Mouse (Mus musculus): ENCODE measurements at regions not wholly inside any gene's neighbourhood (a gene's known extent, or its start where the extent isn't known, plus 50 kb on each side); places are given as distances from the start of the nearest gene placed in this dataset.

- no peak for DNase-seq (ENCODE audit: extremely low spot score, low spot score)
Measured at GRCm38 (mm10) chr4:72060605-72061352, 139.9 kb downstream of the Tle1 start.

- peak; percentile 24 for DNase-seq (ENCODE audit: extremely low spot score, low spot score)
Measured at GRCm38 (mm10) chr4:72049638-72050454, 150.9 kb downstream of the Tle1 start.

GRCm38 (mm10) chr4:72022152-72022551, 178.6 kb downstream of the Tle1 start:
- DNase-seq (ENCODE audit: extremely low spot score, low spot score), result no peak

GRCm38 (mm10) chr4:72014221-72014850, 186.4 kb downstream of the Tle1 start:
- DNase-seq (ENCODE audit: extremely low spot score, low spot score), result no peak

GRCm38 (mm10) chr4:72013583-72013982, 187.1 kb downstream of the Tle1 start:
- DNase-seq (ENCODE audit: extremely low spot score, low spot score), result no peak

- no peak for DNase-seq (ENCODE audit: extremely low spot score, low spot score)
Measured at GRCm38 (mm10) chr4:72010316-72010715, 190.4 kb downstream of the Tle1 start.

GRCm38 (mm10) chr4:72005926-72006325, 194.8 kb downstream of the Tle1 start:
- DNase-seq (ENCODE audit: extremely low spot score, low spot score), result no peak

- DNase-seq (ENCODE audit: extremely low spot score, low spot score), result no peak
Measured at GRCm38 (mm10) chr4:72001221-72001875, 199.4 kb downstream of the Tle1 start.

- DNase-seq (ENCODE audit: extremely low spot score, low spot score), result peak; percentile 16
Measured at GRCm38 (mm10) chr4:71968701-71969100, 210.9 kb upstream of the Gm11232 start.

GRCm38 (mm10) chr4:71953441-71953840, 195.7 kb upstream of the Gm11232 start:
- DNase-seq (ENCODE audit: extremely low spot score, low spot score), result no peak

- DNase-seq (ENCODE audit: extremely low spot score, low spot score), result no peak
Measured at GRCm38 (mm10) chr4:71933240-71933986, 175.6 kb upstream of the Gm11232 start.

- DNase-seq (ENCODE audit: extremely low spot score, low spot score), result no peak
Measured at GRCm38 (mm10) chr4:71932818-71933217, 175.1 kb upstream of the Gm11232 start.

GRCm38 (mm10) chr4:71911551-71911950, 153.8 kb upstream of the Gm11232 start:
- DNase-seq (ENCODE audit: extremely low spot score, low spot score), result no peak

GRCm38 (mm10) chr4:71875651-71876050, 117.9 kb upstream of the Gm11232 start:
- no peak for DNase-seq (ENCODE audit: extremely low spot score, low spot score)

GRCm38 (mm10) chr4:71866948-71867347, 109.2 kb upstream of the Gm11232 start:
- DNase-seq (ENCODE audit: extremely low spot score, low spot score), result no peak

GRCm38 (mm10) chr4:71841833-71842232, 84.1 kb upstream of the Gm11232 start:
- no peak for DNase-seq (ENCODE audit: extremely low spot score, low spot score)

GRCm38 (mm10) chr4:71840774-71841146, 83.0 kb upstream of the Gm11232 start:
- no peak for DNase-seq (ENCODE audit: extremely low spot score, low spot score)

- no peak for DNase-seq (ENCODE audit: extremely low spot score, low spot score)
Measured at GRCm38 (mm10) chr4:71839803-71840773, 82.3 kb upstream of the Gm11232 start.

GRCm38 (mm10) chr4:71839134-71839802, 81.5 kb upstream of the Gm11232 start:
- no peak for DNase-seq (ENCODE audit: extremely low spot score, low spot score)
